Mouse (Mus musculus): Measurements from ENCODE around the gene Fbxo46.
"Not testable (repeated sequence)": the region's sequence is repeated elsewhere in the genome, so short reads cannot be mapped to it uniquely, and the experiment has no call there.

Fbxo46 gene

GRCm38 (mm10) chr7:19148875-19149541 is 29.3 kb downstream of the Fbxo46 start, which contains the start of gene Qpctl:
Gene Qpctl (minus strand): TSS chr7:19149291.
- TF ChIP-seq NANOG (IDR thresholded peaks at IDR 0.05; ENCODE audit: borderline replicate concordance, low read length), result no peak
- no peak for TF ChIP-seq POU5F1 (IDR thresholded peaks at IDR 0.05; ENCODE audit: borderline replicate concordance, low read length)
- no peak for TF ChIP-seq CTCF (conservative IDR thresholded peaks at IDR 0.05; ENCODE audit: low read length)
- no peaks in the 10 kb centered on the region for H3K9me3 ChIP-seq (ENCODE audit: low read length)
- no peaks in the 10 kb centered on the region for H3K27me3 ChIP-seq (ENCODE audit: insufficient read depth, low read length)
- H3K4me1 ChIP-seq (replicated peaks; ENCODE audit: low read depth, low read length), result peaks cover 40% of the 10 kb centered on the region
- H3K36me3 ChIP-seq (ENCODE audit: insufficient read depth, low read length), result peaks cover 57% of the 10 kb centered on the region
- H3K4me3 ChIP-seq (replicated peaks; ENCODE audit: low read length), result peak within 1 kb of the TSS; percentile 99

- Histone ChIP-seq H3K36me3 (ENCODE audit: insufficient read depth, low read length) (peaks cover 63% of the 10 kb centered on the region), H3K4me1 (replicated peaks; ENCODE audit: low read depth, low read length) (peaks cover 42% of the 10 kb centered on the region), H3K27me3 (ENCODE audit: insufficient read depth, low read length) (no peaks in the 10 kb centered on the region), H3K4me3 (replicated peaks; ENCODE audit: low read length) (peak within 1 kb of the TSS; percentile 99), H3K9me3 (ENCODE audit: low read length) (no peaks in the 10 kb centered on the region)
- TF ChIP-seq NANOG (IDR thresholded peaks at IDR 0.05; ENCODE audit: borderline replicate concordance, low read length) (no peak), CTCF (conservative IDR thresholded peaks at IDR 0.05; ENCODE audit: low read length) (no peak), POU5F1 (IDR thresholded peaks at IDR 0.05; ENCODE audit: borderline replicate concordance, low read length) (no peak)
These were observed 30.0 kb downstream of the Fbxo46 start, which contains the start of gene Snrpd2 for GRCm38 (mm10) chr7:19149626-19150025. Gene Snrpd2 (plus strand): TSS chr7:19149722.

- H3K4me3 ChIP-seq (replicated peaks; ENCODE audit: low read length), result peak overlapping the region; percentile 99
- not testable (repeated sequence) for H3K27me3 ChIP-seq (ENCODE audit: insufficient read depth, low read length); H3K9me3 ChIP-seq (ENCODE audit: low read length)
- peaks cover 67% of the 10 kb centered on the region for H3K36me3 ChIP-seq (ENCODE audit: insufficient read depth, low read length)
- peaks cover 54% of the 10 kb centered on the region for H3K4me1 ChIP-seq (replicated peaks; ENCODE audit: low read depth, low read length)
These were observed 31.5 kb downstream of the Fbxo46 start for GRCm38 (mm10) chr7:19151121-19151520.

GRCm38 (mm10) chr7:19154796-19155195 is 35.1 kb downstream of the Fbxo46 start:
- TF ChIP-seq NANOG (IDR thresholded peaks at IDR 0.05; ENCODE audit: borderline replicate concordance, low read length) (no peak), POU5F1 (IDR thresholded peaks at IDR 0.05; ENCODE audit: borderline replicate concordance, low read length) (no peak), CTCF (conservative IDR thresholded peaks at IDR 0.05; ENCODE audit: low read length) (no peak)

GRCm38 (mm10) chr7:19155825-19156475 is 36.3 kb downstream of the Fbxo46 start:
- Histone ChIP-seq H3K9me3 (ENCODE audit: low read length) (no peaks in the 10 kb centered on the region), H3K36me3 (ENCODE audit: insufficient read depth, low read length) (peaks cover 72% of the 10 kb centered on the region), H3K4me1 (replicated peaks; ENCODE audit: low read depth, low read length) (peaks cover 68% of the 10 kb centered on the region), H3K27me3 (ENCODE audit: insufficient read depth, low read length) (peaks cover 2% of the 10 kb centered on the region; the same call in 1 of the 2 replicates), H3K4me3 (replicated peaks; ENCODE audit: low read length) (0 out of 2 replicates have a peak overlapping the region, but pooled peaks have one; percentile 4)
- TF ChIP-seq CTCF (conservative IDR thresholded peaks at IDR 0.05; ENCODE audit: low read length) (peak; percentile 18; the same call in 1 of the 2 replicates), POU5F1 (IDR thresholded peaks at IDR 0.05; ENCODE audit: borderline replicate concordance, low read length) (no peak)

More at GRCm38 (mm10) chr7:19154796-19155195, 35.1 kb downstream of the Fbxo46 start:
- Histone ChIP-seq H3K27me3 (ENCODE audit: insufficient read depth, low read length) (peaks cover 2% of the 10 kb centered on the region; the same call in 1 of the 2 replicates), H3K9me3 (ENCODE audit: low read length) (no peaks in the 10 kb centered on the region), H3K4me3 (replicated peaks; ENCODE audit: low read length) (no peak overlapping the region), H3K4me1 (replicated peaks; ENCODE audit: low read depth, low read length) (peaks cover 68% of the 10 kb centered on the region), H3K36me3 (ENCODE audit: insufficient read depth, low read length) (peaks cover 77% of the 10 kb centered on the region)

- H3K4me1 ChIP-seq (replicated peaks; ENCODE audit: low read depth, low read length), result peaks cover 58% of the 10 kb centered on the region
- H3K4me3 ChIP-seq (replicated peaks; ENCODE audit: low read length), result no peak overlapping the region; the same call in 1 of the 2 replicates
- H3K9me3 ChIP-seq (ENCODE audit: low read length), result no peaks in the 10 kb centered on the region
- TF ChIP-seq POU5F1 (IDR thresholded peaks at IDR 0.05; ENCODE audit: borderline replicate concordance, low read length) (no peak), NANOG (IDR thresholded peaks at IDR 0.05; ENCODE audit: borderline replicate concordance, low read length) (no peak), CTCF (conservative IDR thresholded peaks at IDR 0.05; ENCODE audit: low read length) (peak; percentile 31)
- peaks cover 59% of the 10 kb centered on the region for H3K36me3 ChIP-seq (ENCODE audit: insufficient read depth, low read length)
- peaks cover 3% of the 10 kb centered on the region; the same call in 1 of the 2 replicates for H3K27me3 ChIP-seq (ENCODE audit: insufficient read depth, low read length)
These were observed 37.6 kb downstream of the Fbxo46 start for GRCm38 (mm10) chr7:19157160-19157800.

GRCm38 (mm10) chr7:19158601-19159000 is 38.9 kb downstream of the Fbxo46 start:
- Histone ChIP-seq H3K4me1 (replicated peaks; ENCODE audit: low read depth, low read length) (peaks cover 72% of the 10 kb centered on the region), H3K4me3 (replicated peaks; ENCODE audit: low read length) (no peak overlapping the region), H3K9me3 (ENCODE audit: low read length) (no peaks in the 10 kb centered on the region), H3K27me3 (ENCODE audit: insufficient read depth, low read length) (peaks cover 8% of the 10 kb centered on the region; the same call in 1 of the 2 replicates), H3K36me3 (ENCODE audit: insufficient read depth, low read length) (peaks cover 46% of the 10 kb centered on the region)
- no peak for TF ChIP-seq CTCF (conservative IDR thresholded peaks at IDR 0.05; ENCODE audit: low read length)
- no peak for TF ChIP-seq POU5F1 (IDR thresholded peaks at IDR 0.05; ENCODE audit: borderline replicate concordance, low read length)
- TF ChIP-seq NANOG (IDR thresholded peaks at IDR 0.05; ENCODE audit: borderline replicate concordance, low read length), result no peak

GRCm38 (mm10) chr7:19159411-19159810 is 39.8 kb downstream of the Fbxo46 start:
- Histone ChIP-seq H3K36me3 (ENCODE audit: insufficient read depth, low read length) (peaks cover 37% of the 10 kb centered on the region), H3K27me3 (ENCODE audit: insufficient read depth, low read length) (peaks cover 8% of the 10 kb centered on the region; the same call in 1 of the 2 replicates), H3K9me3 (ENCODE audit: low read length) (no peaks in the 10 kb centered on the region), H3K4me1 (replicated peaks; ENCODE audit: low read depth, low read length) (peaks cover 79% of the 10 kb centered on the region), H3K4me3 (replicated peaks; ENCODE audit: low read length) (peak overlapping the region; percentile 84)
- TF ChIP-seq POU5F1 (IDR thresholded peaks at IDR 0.05; ENCODE audit: borderline replicate concordance, low read length), result no peak
